Mouse (Mus musculus) forebrain, embryonic 14.5 days (tissue): ENCODE measurements at regions not wholly inside any gene's neighbourhood (a gene's known extent, or its start where the extent isn't known, plus 50 kb on each side); places are given as distances from the start of the nearest gene placed in this dataset.

Experiments
- ATAC-seq: fragments of 200-750 bp; cut with Nextera tagmentation; 2 replicates; pipeline ENCODE4 v1.8.0; 2017; ENCODE audit warnings: mild to moderate bottlenecking, moderate library complexity
- DNase-seq: peaks from one replicate; pipeline ENCODE4 v3.0.0-alpha.2; 2015; ENCODE audit warnings: low spot score
- H3K27ac ChIP-seq: fragments of 300-500 bp; sonication (generic); 2 replicates; pipeline ENCODE4 v1.5.1; 2014; ENCODE audit warnings: low read depth, mild to moderate bottlenecking, control low read depth, low read length, moderate library complexity
- H3K27me3 ChIP-seq: fragments of 300-500 bp; sonication (generic); replicated peaks from 2 replicates; pipeline ENCODE4 v1.6.1; 2014; ENCODE audit warnings: low read length, control low read depth, mixed read lengths; ENCODE audit not compliant: control insufficient read depth, insufficient read depth
- H3K36me3 ChIP-seq: fragments of 300-500 bp; sonication (generic); 2 replicates; pipeline ENCODE4 v1.6.1; 2014; ENCODE audit warnings: low read length, control low read depth; ENCODE audit not compliant: control insufficient read depth, insufficient read depth
- H3K4me1 ChIP-seq: fragments of 300-500 bp; sonication (generic); 2 replicates; pipeline ENCODE4 v1.6.1; 2014; ENCODE audit warnings: antibody characterized with exemption, low read length, control low read depth; ENCODE audit not compliant: control insufficient read depth, insufficient read depth
- H3K4me2 ChIP-seq: fragments of 300-500 bp; sonication (generic); 2 replicates; pipeline ENCODE4 v1.6.1; 2014; ENCODE audit warnings: mild to moderate bottlenecking, control low read depth, low read length
- H3K4me3 ChIP-seq: fragments of 300-500 bp; sonication (generic); 2 replicates; pipeline ENCODE4 v1.5.1; 2014; ENCODE audit warnings: low read depth, low read length, control low read depth
- H3K9ac ChIP-seq: fragments of 300-500 bp; sonication (generic); 2 replicates; pipeline ENCODE4 v1.6.1; 2014; ENCODE audit warnings: mild to moderate bottlenecking, low read length, control low read depth, moderate library complexity
- H3K9me3 ChIP-seq: fragments of 300-500 bp; sonication (generic); replicated peaks from 2 replicates; pipeline ENCODE4 v1.6.1; 2016; ENCODE audit warnings: low read length, control low read depth, mixed read lengths; ENCODE audit not compliant: control insufficient read depth
- WGBS: fragments of 180-500 bp; shearing (Covaris S2); extraction: QIAGEN DNeasy Blood & Tissue Kit; methylation state at CpG from one replicate; pipeline ENCODE4 v1.1.7; 2014; 5-methylcytosine and 5-hydroxymethylcytosine counted together

DNA sequence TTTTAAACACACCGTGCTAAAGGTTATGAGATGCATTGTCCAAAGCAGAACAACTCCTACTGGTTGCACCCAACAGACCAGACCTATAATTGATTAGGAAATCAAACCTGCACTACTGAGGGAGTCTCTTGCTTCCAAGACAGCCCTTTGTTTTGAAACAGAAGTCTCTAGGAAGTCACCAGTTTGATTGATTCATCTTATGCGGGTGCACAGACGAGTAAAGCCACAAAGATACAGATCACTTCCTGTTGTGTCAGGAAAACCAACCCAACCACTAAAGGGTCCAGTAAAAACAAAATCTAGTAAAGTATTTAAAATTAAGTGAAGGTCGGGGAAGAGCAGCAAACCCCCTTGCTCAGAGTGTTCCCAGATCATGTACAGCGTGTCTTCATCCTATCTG, 58.3 kb upstream of the N6amt1 start:
- no peak overlapping the region for H3K27ac ChIP-seq
- no peaks in the 10 kb centered on the region for H3K36me3 ChIP-seq
- 92% methylated on average over 5 of the region's 5 CpGs for WGBS
- no peaks in the 10 kb centered on the region for H3K9me3 ChIP-seq
- H3K4me1 ChIP-seq, result no peaks in the 10 kb centered on the region
- H3K4me3 ChIP-seq, result no peak overlapping the region
- ATAC-seq, result no peak
- DNase-seq, result no peak
- no peak overlapping the region for H3K4me2 ChIP-seq
- H3K9ac ChIP-seq, result no peak overlapping the region
- H3K27me3 ChIP-seq, result no peaks in the 10 kb centered on the region

- Histone ChIP-seq H3K4me1 (no peaks in the 10 kb centered on the region), H3K36me3 (no peaks in the 10 kb centered on the region), H3K9ac (no peak overlapping the region), H3K9me3 (no peaks in the 10 kb centered on the region), H3K4me3 (no peak overlapping the region), H3K27ac (no peak overlapping the region), H3K27me3 (no peaks in the 10 kb centered on the region), H3K4me2 (no peak overlapping the region)
- WGBS, result 82% methylated on average over 1 of the region's 1 CpGs
- DNase-seq, result peak; percentile 53
- peak; percentile 40; the same call in 1 of the 2 replicates for ATAC-seq
These were observed 61.2 kb upstream of the N6amt1 start for GRCm38 (mm10) chr16:87292826-87293225.

DNA sequence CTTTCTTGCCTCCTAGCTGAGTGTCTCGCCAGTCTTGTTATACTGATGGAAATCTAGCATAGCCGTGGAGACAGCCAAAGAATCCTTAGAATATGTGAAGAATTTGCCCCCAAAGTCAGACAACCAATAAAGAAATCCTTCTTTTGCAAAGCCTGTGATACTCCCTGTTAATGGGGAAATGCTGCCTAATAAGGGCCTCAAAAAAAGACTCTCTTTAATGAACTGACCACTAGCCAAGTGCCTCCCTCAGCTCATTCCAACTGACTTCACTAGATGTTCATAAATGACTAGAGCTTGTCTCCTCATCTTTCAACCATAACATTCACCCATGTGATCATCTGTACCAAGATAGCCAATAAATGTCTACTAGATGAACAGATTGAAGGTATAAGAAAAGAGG, 62.3 kb upstream of the N6amt1 start:
- 85% methylated on average over 2 of the region's 2 CpGs for WGBS
- DNase-seq (no peak), ATAC-seq (no peak)

DNA sequence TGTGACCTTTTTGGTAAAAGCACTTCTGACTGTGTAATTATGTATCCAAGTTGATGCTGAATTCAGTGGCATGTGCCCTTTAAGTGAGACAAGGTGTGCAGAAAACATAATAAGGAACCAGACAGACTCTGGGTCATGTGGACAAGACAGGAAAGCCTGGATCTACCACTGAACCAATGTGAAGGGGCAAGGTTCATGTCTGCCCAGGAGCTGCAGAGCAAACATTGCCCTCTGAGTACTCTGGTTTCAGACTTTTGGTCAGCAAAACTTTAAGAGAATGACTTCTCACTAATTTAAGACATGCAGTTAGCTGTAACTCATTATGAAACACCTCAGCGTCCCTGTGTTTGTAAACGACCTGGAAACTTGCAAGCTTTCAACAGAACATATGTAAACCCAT, 68.3 kb upstream of the N6amt1 start:
- no peak overlapping the region for H3K4me2 ChIP-seq
- H3K4me3 ChIP-seq, result no peak overlapping the region
- H3K9ac ChIP-seq, result no peak overlapping the region
- ATAC-seq (no peak), DNase-seq (no peak)
- WGBS, result 74% methylated on average over 2 of the region's 2 CpGs
- H3K27ac ChIP-seq, result no peak overlapping the region
- no peaks in the 10 kb centered on the region for H3K4me1 ChIP-seq
- no peaks in the 10 kb centered on the region for H3K9me3 ChIP-seq
- no peaks in the 10 kb centered on the region for H3K27me3 ChIP-seq
- no peaks in the 10 kb centered on the region for H3K36me3 ChIP-seq

More for the DNA sequence above, 62.3 kb upstream of the N6amt1 start:
- Histone ChIP-seq H3K9ac (no peak overlapping the region), H3K36me3 (no peaks in the 10 kb centered on the region), H3K27ac (no peak overlapping the region), H3K4me1 (no peaks in the 10 kb centered on the region), H3K27me3 (no peaks in the 10 kb centered on the region), H3K9me3 (no peaks in the 10 kb centered on the region), H3K4me3 (no peak overlapping the region), H3K4me2 (no peak overlapping the region)

GRCm38 (mm10) chr16:87284835-87285510, 69.0 kb upstream of the N6amt1 start:
- no peak overlapping the region for H3K9ac ChIP-seq
- H3K27me3 ChIP-seq, result no peaks in the 10 kb centered on the region
- ATAC-seq (no peak), DNase-seq (no peak)
- H3K4me3 ChIP-seq, result no peak overlapping the region
- H3K36me3 ChIP-seq, result no peaks in the 10 kb centered on the region
- H3K27ac ChIP-seq, result no peak overlapping the region
- H3K9me3 ChIP-seq, result no peaks in the 10 kb centered on the region
- no peak overlapping the region for H3K4me2 ChIP-seq
- H3K4me1 ChIP-seq, result no peaks in the 10 kb centered on the region
- WGBS, result 64% methylated on average over 7 of the region's 7 CpGs

- no peak overlapping the region for H3K27ac ChIP-seq
- ATAC-seq (no peak), DNase-seq (no peak)
- H3K27me3 ChIP-seq, result no peaks in the 10 kb centered on the region
- H3K4me1 ChIP-seq, result no peaks in the 10 kb centered on the region
- H3K4me2 ChIP-seq, result no peak overlapping the region
- H3K9ac ChIP-seq, result no peak overlapping the region
- no peaks in the 10 kb centered on the region for H3K9me3 ChIP-seq
- H3K4me3 ChIP-seq, result no peak overlapping the region
- 96% methylated on average over 1 of the region's 1 CpGs for WGBS
- no peaks in the 10 kb centered on the region for H3K36me3 ChIP-seq
These were observed 75.5 kb upstream of the N6amt1 start for GRCm38 (mm10) chr16:87278518-87278917.

GRCm38 (mm10) chr16:87272363-87272762, 81.6 kb upstream of the N6amt1 start:
- ATAC-seq, result no peak
- 90% methylated on average over 5 of the region's 5 CpGs for WGBS

DNA sequence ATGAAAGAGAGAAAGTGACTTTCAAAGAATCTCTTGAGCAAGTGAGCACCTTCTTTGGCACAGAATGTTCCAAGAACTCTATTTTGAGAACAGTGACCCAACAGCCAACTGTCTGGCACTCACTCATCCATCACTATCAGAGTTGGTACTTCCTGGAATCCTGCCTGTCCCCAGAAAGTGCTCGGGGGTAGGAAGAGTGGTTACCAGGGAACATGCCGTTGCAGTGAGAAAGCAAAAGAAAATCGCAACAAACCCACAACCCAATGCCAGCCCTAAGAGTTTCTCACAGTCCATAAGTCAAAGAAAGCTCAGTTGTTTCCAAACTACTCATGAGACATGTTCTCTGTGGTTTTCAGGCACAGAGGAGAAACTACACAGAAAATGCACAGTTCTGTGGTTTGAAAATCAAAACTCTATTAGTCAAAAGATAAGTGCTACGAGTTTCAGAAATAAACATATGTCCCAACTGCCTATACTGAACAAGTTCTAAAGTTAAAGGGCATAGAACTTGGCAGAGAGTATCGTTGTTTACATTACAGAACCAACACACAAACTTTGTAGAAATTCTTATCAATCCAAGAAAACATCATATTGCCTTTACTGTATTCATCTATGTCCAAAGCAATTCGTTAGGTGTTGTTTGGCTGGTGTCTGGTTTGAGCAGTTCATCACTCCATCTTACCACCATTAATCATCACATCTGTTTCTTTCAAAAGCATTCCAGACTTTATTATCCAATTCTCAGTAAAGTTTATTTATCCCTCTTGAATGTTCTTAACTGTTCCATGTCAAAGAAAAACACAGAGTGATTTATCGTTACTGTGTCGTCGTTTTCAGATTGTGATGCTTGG, 85.8 kb upstream of the N6amt1 start:
- ATAC-seq (no peak), DNase-seq (no peak)
- no peaks in the 10 kb centered on the region for H3K4me1 ChIP-seq
- H3K27ac ChIP-seq, result no peak overlapping the region
- no peak overlapping the region for H3K9ac ChIP-seq
- H3K36me3 ChIP-seq, result no peaks in the 10 kb centered on the region
- no peak overlapping the region for H3K4me3 ChIP-seq
- H3K27me3 ChIP-seq, result no peaks in the 10 kb centered on the region
- no peak overlapping the region for H3K4me2 ChIP-seq
- 87% methylated on average over 9 of the region's 9 CpGs for WGBS
- no peaks in the 10 kb centered on the region for H3K9me3 ChIP-seq

More at GRCm38 (mm10) chr16:87272363-87272762, 81.6 kb upstream of the N6amt1 start:
- Histone ChIP-seq H3K9me3 (no peaks in the 10 kb centered on the region), H3K36me3 (no peaks in the 10 kb centered on the region), H3K4me3 (no peak overlapping the region), H3K4me2 (no peak overlapping the region), H3K9ac (no peak overlapping the region), H3K27ac (no peak overlapping the region), H3K4me1 (no peaks in the 10 kb centered on the region), H3K27me3 (no peaks in the 10 kb centered on the region)
- DNase-seq, result no peak

- Histone ChIP-seq H3K36me3 (no peaks in the 10 kb centered on the region), H3K27me3 (no peaks in the 10 kb centered on the region), H3K4me3 (no peak overlapping the region), H3K27ac (no peak overlapping the region), H3K9me3 (no peaks in the 10 kb centered on the region), H3K4me1 (no peaks in the 10 kb centered on the region), H3K9ac (no peak overlapping the region), H3K4me2 (no peak overlapping the region)
- ATAC-seq, result no peak
- 90% methylated on average over 4 of the region's 4 CpGs for WGBS
- no peak for DNase-seq
These were observed 86.5 kb upstream of the N6amt1 start for GRCm38 (mm10) chr16:87267517-87267916.
